Mouse (Mus musculus) C2C12 (cell line): ENCODE data around the gene Flywch1. TPM values are rescaled to one million over a fixed set of nuclear protein-coding genes. Genes with fewer than 3 reads are reported as not detected.
A peak's percentile ranks its signal among the peaks of the same experiment; 100 is the strongest.

ENCODE experiments used
- H3K27me3 ChIP-seq: one replicate; pipeline ENCODE4 v1.6.1; 2011; ENCODE audit not compliant: control insufficient read depth, insufficient read depth, insufficient read length
- H3K36me3 ChIP-seq: one replicate; pipeline ENCODE4 v1.6.1; 2011; ENCODE audit not compliant: control insufficient read depth, insufficient read depth
- H3K4me3 ChIP-seq: one replicate; pipeline ENCODE4 v1.5.1; 2011; ENCODE audit warnings: mild to moderate bottlenecking, control low read depth; ENCODE audit not compliant: poor library complexity, insufficient read depth, severe bottlenecking
- H3K79me2 ChIP-seq: one replicate; pipeline ENCODE4 v1.6.1; 2011; ENCODE audit not compliant: control insufficient read depth, insufficient read depth
- H3K79me3 ChIP-seq: one replicate; pipeline ENCODE4 v1.6.1; 2011; ENCODE audit warnings: low read depth, control low read depth
- H3ac ChIP-seq: one replicate; pipeline ENCODE3; 2011; ENCODE audit warnings: low read depth; ENCODE audit not compliant: control insufficient read depth, insufficient read length
- CEBPB ChIP-seq: IDR thresholded peaks from one replicate; pipeline ENCODE4 v1.6.1; 2011; ENCODE audit warnings: low read depth, mild to moderate bottlenecking, control low read depth, moderate library complexity
- CTCF ChIP-seq: IDR thresholded peaks from one replicate; pipeline ENCODE4 v1.5.1; 2011; ENCODE audit not compliant: control insufficient read depth, insufficient read depth, insufficient read length
- FOSL1 ChIP-seq: IDR thresholded peaks from one replicate; pipeline ENCODE4 v1.8.0; 2011; ENCODE audit warnings: mild to moderate bottlenecking, low read length; ENCODE audit not compliant: poor library complexity, insufficient read depth, severe bottlenecking
- MAX ChIP-seq: IDR thresholded peaks from one replicate; pipeline ENCODE4 v1.6.1; 2011; ENCODE audit warnings: mild to moderate bottlenecking, control low read depth
- MYOD1 ChIP-seq: IDR thresholded peaks from one replicate; pipeline ENCODE4 v1.6.1; 2011; ENCODE audit warnings: low read depth; ENCODE audit not compliant: control insufficient read depth, insufficient read length
- MYOG ChIP-seq: IDR thresholded peaks from one replicate; pipeline ENCODE4 v1.6.1; 2011; ENCODE audit not compliant: control insufficient read depth, insufficient read length; ENCODE audit errors: extremely low read depth
- USF1 ChIP-seq: IDR thresholded peaks from one replicate; pipeline ENCODE4 v1.6.1; 2011; ENCODE audit warnings: low read depth, mild to moderate bottlenecking, control low read depth, moderate library complexity
- polyA plus RNA-seq: library from polyadenylated mRNA; unstranded; fragments of >200 nt; fragmentation: generic; extraction: Trizol; gene quantifications from one replicate; pipeline ENCODE4 v1.2.1, GENCODE M21; 2012; ENCODE audit warnings: missing spikeins

The Flywch1 gene
- polyA plus RNA-seq, 1 experiment, result 92.5 TPM

DNA sequence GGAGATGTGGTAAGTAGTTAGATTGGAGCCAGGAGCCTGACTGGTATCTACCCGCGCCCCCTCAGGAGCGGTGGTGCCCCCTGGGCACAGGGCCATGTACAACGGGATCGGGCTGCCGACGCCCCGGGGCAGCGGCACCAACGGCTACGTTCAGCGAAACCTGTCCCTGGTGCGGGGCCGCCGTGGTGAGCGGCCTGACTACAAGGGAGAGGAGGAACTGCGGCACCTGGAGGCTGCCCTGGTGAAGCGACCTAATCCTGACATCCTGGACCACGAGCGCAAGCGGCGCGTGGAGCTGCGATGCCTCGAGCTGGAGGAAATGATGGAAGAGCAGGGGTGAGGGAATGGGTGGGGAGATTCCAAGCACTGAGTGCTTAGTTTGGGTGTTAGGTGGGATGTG lies 35.5 kb upstream of the Flywch1 start:
- Histone ChIP-seq H3K79me3 (peaks cover 73% of the 10 kb centered on the region), H3K36me3 (peaks cover 63% of the 10 kb centered on the region), H3K27me3 (no peaks in the 10 kb centered on the region), H3K79me2 (peaks cover 89% of the 10 kb centered on the region), H3ac (no peak overlapping the region), H3K4me3 (no peak overlapping the region)
- TF ChIP-seq MYOG (no peak), MAX (no peak), CTCF (no peak), MYOD1 (no peak), FOSL1 (no peak), USF1 (no peak), CEBPB (no peak)

DNA sequence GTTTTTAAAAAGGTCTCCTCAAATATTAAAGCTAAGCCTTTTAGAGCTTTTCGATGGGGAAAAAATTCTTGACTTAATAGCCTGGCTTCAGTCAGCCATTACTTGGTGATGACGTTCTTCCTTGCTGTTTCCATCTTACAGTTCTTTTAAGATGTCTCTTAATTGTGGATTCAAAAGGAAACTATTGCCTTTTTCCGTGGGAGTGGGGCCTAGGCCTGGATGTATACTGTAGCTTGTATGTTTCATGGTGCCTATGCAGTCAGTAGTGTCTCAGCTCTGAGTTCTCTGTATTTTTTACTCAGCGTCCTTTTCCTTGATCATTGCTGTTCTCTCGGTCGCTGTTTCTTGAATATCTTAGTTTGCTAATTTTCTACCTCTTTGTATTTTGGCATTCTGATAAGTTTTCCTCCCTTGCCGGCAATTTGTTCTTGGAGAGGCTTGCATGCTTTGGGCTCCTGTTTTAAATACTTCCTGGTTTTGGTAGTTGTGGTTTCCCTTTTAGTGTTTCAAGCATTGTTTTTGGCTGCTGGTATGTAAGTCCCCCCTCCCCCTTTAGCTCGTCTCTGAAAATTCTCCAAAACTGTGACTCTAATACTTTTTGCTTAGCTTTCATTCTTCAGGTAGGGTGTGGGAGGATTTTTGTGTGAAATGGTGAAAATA lies 33.2 kb upstream of the Flywch1 start:
- peaks cover 59% of the 10 kb centered on the region for H3K79me3 ChIP-seq
- peak overlapping the region; percentile 95 for H3K4me3 ChIP-seq
- H3ac ChIP-seq, result peak overlapping the region; percentile 92
- no peak for TF ChIP-seq CTCF
- TF ChIP-seq MYOD1, result no peak
- peaks cover 66% of the 10 kb centered on the region for H3K79me2 ChIP-seq
- no peaks in the 10 kb centered on the region for H3K27me3 ChIP-seq
- H3K36me3 ChIP-seq, result peaks cover 40% of the 10 kb centered on the region

DNA sequence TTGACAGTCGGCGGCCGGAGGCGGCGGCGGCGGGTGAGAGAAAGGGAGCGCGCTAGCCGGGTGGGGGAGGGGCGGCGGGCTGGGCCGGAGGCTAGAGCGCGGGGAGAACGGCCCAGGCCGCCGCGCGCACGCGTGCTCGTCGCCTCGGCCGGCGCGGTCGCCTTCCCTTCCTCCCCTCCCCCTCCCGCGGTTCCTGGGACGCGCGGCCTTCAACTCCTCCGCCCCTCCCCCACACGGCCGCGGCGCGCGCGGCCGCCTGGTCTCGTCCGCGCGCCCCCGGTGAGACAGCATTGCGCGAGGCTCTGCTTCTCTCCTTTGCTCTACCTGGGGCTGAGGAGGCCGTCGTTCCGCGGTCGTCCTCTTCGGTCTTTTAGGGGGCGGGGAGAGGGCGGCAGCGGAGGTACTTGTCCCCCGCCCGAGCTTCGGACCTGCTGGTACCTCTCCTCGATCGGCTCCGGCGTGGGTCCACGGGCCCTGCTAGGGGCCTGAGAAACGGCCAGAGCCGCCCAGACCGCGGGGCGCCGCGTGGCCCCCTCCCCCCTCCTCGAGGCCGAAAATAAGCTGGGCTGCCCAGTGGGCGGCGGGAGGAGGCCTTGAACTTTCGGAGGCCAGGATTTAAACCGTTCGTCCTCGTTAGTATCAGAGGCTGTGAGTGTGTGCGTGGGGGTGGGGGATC lies 32.1 kb upstream of the Flywch1 start:
- no peak for TF ChIP-seq FOSL1
- Histone ChIP-seq H3ac (peak overlapping the region; percentile 92), H3K4me3 (peak overlapping the region; percentile 95), H3K79me3 (peaks cover 51% of the 10 kb centered on the region), H3K36me3 (peaks cover 30% of the 10 kb centered on the region), H3K79me2 (peaks cover 56% of the 10 kb centered on the region), H3K27me3 (no peaks in the 10 kb centered on the region)

DNA sequence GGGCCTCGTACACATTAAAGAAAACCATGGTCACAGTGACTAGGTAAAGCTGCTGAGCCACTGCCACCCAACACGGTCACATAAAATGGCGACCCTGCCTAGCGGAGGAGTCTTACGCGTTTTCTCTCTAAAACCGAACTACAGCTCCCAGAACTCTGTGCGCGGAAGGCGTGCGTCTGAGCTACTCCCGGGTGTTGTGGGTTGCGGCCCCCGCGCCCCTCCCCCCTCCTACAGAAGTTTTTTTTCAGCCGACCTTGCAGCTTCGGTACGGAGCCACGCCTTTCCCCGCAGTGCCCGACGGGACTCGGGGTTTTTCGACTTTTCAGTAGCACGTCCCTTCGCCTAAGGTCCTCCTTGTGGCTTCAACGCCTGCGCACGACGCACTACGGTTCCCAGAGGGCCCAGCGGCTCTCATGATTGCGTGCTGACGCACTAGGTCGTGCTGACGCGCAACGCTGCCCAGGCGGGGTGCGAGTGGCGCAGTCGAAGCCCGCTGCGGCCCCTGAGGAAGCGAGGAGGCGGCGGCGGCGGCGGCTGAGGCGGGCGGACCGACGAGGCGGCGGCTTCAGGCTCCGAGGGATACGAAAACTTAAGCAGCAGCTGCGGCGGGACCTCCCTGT lies 31.5 kb upstream of the Flywch1 start:
- peak; percentile 72 for TF ChIP-seq MAX
- TF ChIP-seq MYOG, result no peak
- no peaks in the 10 kb centered on the region for H3K27me3 ChIP-seq
- peaks cover 45% of the 10 kb centered on the region for H3K79me3 ChIP-seq
- peak overlapping the region; percentile 92 for H3ac ChIP-seq
- H3K4me3 ChIP-seq, result peak overlapping the region; percentile 95
- H3K79me2 ChIP-seq, result peaks cover 49% of the 10 kb centered on the region
- H3K36me3 ChIP-seq, result peaks cover 23% of the 10 kb centered on the region

DNA sequence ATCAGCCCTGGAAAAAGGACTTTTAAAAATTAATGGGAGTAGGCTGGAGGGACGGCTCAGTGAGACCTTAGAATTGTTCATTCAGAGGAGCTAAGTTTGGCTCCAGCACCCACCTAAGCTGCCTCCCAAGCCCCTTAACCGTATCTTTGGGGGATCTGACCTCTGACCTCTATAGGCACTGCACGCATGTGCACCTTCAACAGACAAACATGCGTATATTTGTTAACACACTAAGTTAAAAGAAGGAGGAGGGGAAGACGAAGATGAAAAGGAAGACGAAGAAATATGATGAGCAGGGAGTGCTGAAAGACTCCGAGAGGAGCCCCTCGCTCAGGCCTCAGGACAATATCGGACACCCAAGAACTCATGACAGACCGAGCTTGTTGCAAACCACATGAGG lies 30.2 kb upstream of the Flywch1 start:
- peaks cover 11% of the 10 kb centered on the region for H3K36me3 ChIP-seq
- TF ChIP-seq MAX (no peak), USF1 (no peak), CEBPB (no peak), CTCF (no peak), FOSL1 (no peak), MYOD1 (no peak), MYOG (no peak)
- H3K4me3 ChIP-seq, result no peak overlapping the region
- no peaks in the 10 kb centered on the region for H3K27me3 ChIP-seq
- H3K79me2 ChIP-seq, result peaks cover 37% of the 10 kb centered on the region
- peaks cover 32% of the 10 kb centered on the region for H3K79me3 ChIP-seq
- no peak overlapping the region for H3ac ChIP-seq

DNA sequence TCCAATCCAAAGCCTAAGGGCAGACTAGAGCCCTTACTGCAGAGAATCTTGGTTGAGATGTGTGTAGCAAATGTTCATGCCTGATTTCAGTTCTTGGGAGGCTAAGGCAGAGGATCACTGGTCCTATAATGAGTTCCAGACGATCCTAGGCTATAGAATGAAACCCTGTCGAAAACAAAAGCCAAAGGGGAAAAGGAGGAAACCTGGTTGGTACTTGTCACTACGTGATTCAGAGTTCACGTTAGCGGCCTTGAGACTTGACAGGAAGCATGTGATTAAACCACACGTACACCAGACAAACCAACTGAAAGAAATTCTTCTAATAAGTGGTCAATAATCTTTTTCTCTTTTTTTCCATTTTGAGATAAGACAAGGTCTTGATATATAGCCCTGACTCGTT lies 25.9 kb upstream of the Flywch1 start:
- no peak overlapping the region for H3ac ChIP-seq
- no peaks in the 10 kb centered on the region for H3K36me3 ChIP-seq
- no peak overlapping the region for H3K4me3 ChIP-seq
- TF ChIP-seq MYOG, result no peak
- TF ChIP-seq CTCF, result no peak
- TF ChIP-seq USF1, result no peak
- no peak for TF ChIP-seq MAX
- no peak for TF ChIP-seq CEBPB
- no peak for TF ChIP-seq FOSL1
- no peak for TF ChIP-seq MYOD1
- H3K27me3 ChIP-seq, result no peaks in the 10 kb centered on the region
- no peaks in the 10 kb centered on the region for H3K79me3 ChIP-seq
- no peaks in the 10 kb centered on the region for H3K79me2 ChIP-seq
